In the genomic region with DNA sequence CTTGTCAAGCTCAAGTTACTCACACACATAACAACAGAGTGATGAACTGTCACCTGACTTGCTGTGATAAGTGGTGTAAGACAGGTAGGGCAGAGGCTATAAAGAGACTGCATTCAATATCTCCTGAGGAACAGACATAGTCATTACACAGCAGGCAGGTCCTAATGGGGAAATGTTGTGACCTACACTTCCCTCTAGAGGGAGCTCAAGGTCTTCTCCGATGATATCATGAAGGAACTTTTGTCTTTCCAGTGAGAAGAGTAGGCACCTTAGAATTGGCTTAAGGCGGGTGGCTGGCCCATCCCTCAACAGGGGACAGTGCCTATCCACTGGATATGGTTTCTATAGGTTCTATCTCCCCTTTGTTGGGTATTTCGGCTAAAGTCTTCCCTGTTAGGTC, we compare ENCODE assay signal across 8 mouse cellular contexts. TPM values are rescaled to one million over a fixed set of nuclear protein-coding genes. Genes with fewer than 3 reads are reported as not detected.
DNase-seq lines count a peak whose midpoint lies in the region; ATAC-seq and TF ChIP-seq lines count a peak whose summit lies in the region.

No protein-coding gene starts in this region.

- no peaks in the 10 kb centered on the region for H3K9me3 ChIP-seq in intestine, embryonic 16.5 days (ENCODE audit: control insufficient read depth, low read length)

- no peak overlapping the region for H3K27ac ChIP-seq in intestine, embryonic 16.5 days (ENCODE audit: low read length)
- no peak overlapping the region for H3K27ac ChIP-seq in spleen, adult 2 months (ENCODE audit: insufficient read depth, low read length)

- TF ChIP-seq CTCF in spleen, adult 2 months (IDR thresholded peaks at IDR 0.05; ENCODE audit: extremely low read depth, insufficient read depth, insufficient read length, insufficient replicate concordance), result peak; percentile 21; the same call in 1 of the 2 replicates

- intact Hi-C loops in left cerebral cortex, postnatal 14 days (cut with DNase I), result loop anchor here (1.0 kb wide), 1 partner anchor 60 kb away; no protein-coding TSS in a partner anchor

- no peak overlapping the region for H3K9ac ChIP-seq in intestine, embryonic 16.5 days (ENCODE audit: low read depth, low read length)

- H3K36me3 ChIP-seq in intestine, embryonic 16.5 days (ENCODE audit: control insufficient read depth, insufficient read depth, low read length), result no peaks in the 10 kb centered on the region
- H3K36me3 ChIP-seq in spleen, adult 2 months (ENCODE audit: control insufficient read depth, insufficient read depth, low read length), result no peaks in the 10 kb centered on the region

- ATAC-seq in intestine, embryonic 16.5 days, result peak; percentile 89

- H3K27me3 ChIP-seq in intestine, embryonic 16.5 days (replicated peaks; ENCODE audit: control insufficient read depth, insufficient read depth, low read length), result no peaks in the 10 kb centered on the region
- H3K27me3 ChIP-seq in spleen, adult 2 months (ENCODE audit: control insufficient read depth, insufficient read depth, low read length), result no peaks in the 10 kb centered on the region

- TF ChIP-seq POLR2A in spleen, adult 2 months (IDR thresholded peaks at IDR 0.05; ENCODE audit: low read depth, low read length), result no peak

- H3K4me2 ChIP-seq in intestine, embryonic 16.5 days (ENCODE audit: low read depth, low read length), result no peak overlapping the region

- no peak overlapping the region for H3K4me3 ChIP-seq in intestine, embryonic 16.5 days (ENCODE audit: low read length)
- no peak overlapping the region for H3K4me3 ChIP-seq in spleen, adult 2 months (ENCODE audit: extremely low read depth, insufficient read depth, insufficient read length)

- 17% methylated on average over 3 of the region's 3 CpGs for WGBS in intestine, embryonic 16.5 days
- 24% methylated on average over 3 of the region's 3 CpGs for WGBS in spleen, adult 2 months

- peak; percentile 38 to 54 for DNase-seq in urinary bladder, adult 18-20 months (ENCODE audit: low spot score in 2 of 2)
- no peak for DNase-seq in urinary bladder, postnatal 10 days (ENCODE audit: low spot score)
- peak; percentile 77 to 81 for DNase-seq in cerebellum, postnatal 14 days
- peak; percentile 78 for DNase-seq in gastrocnemius, adult 18-20 months (ENCODE audit: low spot score)
- DNase-seq in left cerebral cortex, postnatal 14 days (ENCODE audit: low spot score in 2 of 2), result peak; percentile 83 to 87
- DNase-seq in mesoderm, embryonic 11.5 days (ENCODE audit: low read depth, low spot score), result peak; percentile 71
- DNase-seq in spleen, adult 2 months (ENCODE audit: low read depth in 1 of 2, low spot score in 2 of 2), result peak; percentile 25 to 32

- H3K4me1 ChIP-seq in intestine, embryonic 16.5 days (ENCODE audit: control insufficient read depth, insufficient read depth, low read length), result no peaks in the 10 kb centered on the region
- H3K4me1 ChIP-seq in spleen, adult 2 months (ENCODE audit: control insufficient read depth, insufficient read depth, insufficient read length), result no peaks in the 10 kb centered on the region

RNA-seq across cellular contexts. Expression of gene Aldob, which starts 18.3 kb away (rescaled TPM):
- total RNA-seq in gastrocnemius, adult 18-20 months (2021), result 1 to 10 TPM in 1 of 2 experiments, under 1 TPM in 1; 0.62 to 1.4 TPM
- polyA plus RNA-seq in intestine, embryonic 16.5 days (2015; fragmentation: Nextera tagmentation; extraction: Ambion mirVana), result 572 and 696 TPM in 2 replicates
- total RNA-seq in left cerebral cortex, postnatal 14 days (2021), result 1 to 10 TPM in 1 of 2 experiments, under 1 TPM in 1; 0.72 to 1.4 TPM
- 0.13 and 1.1 TPM in 2 replicates for polyA plus RNA-seq in spleen, adult 2 months (2012; rRNA removed)

RNA-seq across cellular contexts. Expression of gene Tmem246, which starts 30.1 kb away (rescaled TPM):
- 10 to 100 TPM; 26.1 to 29.1 TPM for total RNA-seq in gastrocnemius, adult 18-20 months (2021)
- polyA plus RNA-seq in intestine, embryonic 16.5 days (2015; fragmentation: Nextera tagmentation; extraction: Ambion mirVana), result 21.5 and 22.6 TPM in 2 replicates
- 10 to 100 TPM; 66.9 to 68.1 TPM for total RNA-seq in left cerebral cortex, postnatal 14 days (2021)
- 5.5 and 9.7 TPM in 2 replicates for polyA plus RNA-seq in spleen, adult 2 months (2012; rRNA removed)

RNA-seq across cellular contexts. Expression of gene Zfp189, which starts 46.6 kb away (rescaled TPM):
- 1 to 10 TPM; 3.0 to 4.6 TPM for total RNA-seq in gastrocnemius, adult 18-20 months (2021)
- polyA plus RNA-seq in intestine, embryonic 16.5 days (2015; fragmentation: Nextera tagmentation; extraction: Ambion mirVana), result 4.4 and 4.8 TPM in 2 replicates
- total RNA-seq in left cerebral cortex, postnatal 14 days (2021), result 10 to 100 TPM in 1 of 2 experiments, 1 to 10 TPM in 1; 8.4 to 17.0 TPM
- polyA plus RNA-seq in spleen, adult 2 months (2012; rRNA removed), result 0.58 and 0.62 TPM in 2 replicates

RNA-seq across cellular contexts. Expression of gene Mrpl50, which starts 46.7 kb away (rescaled TPM):
- total RNA-seq in gastrocnemius, adult 18-20 months (2021), result 10 to 100 TPM; 29.8 to 31.2 TPM
- 90.7 and 98.9 TPM in 2 replicates for polyA plus RNA-seq in intestine, embryonic 16.5 days (2015; fragmentation: Nextera tagmentation; extraction: Ambion mirVana)
- total RNA-seq in left cerebral cortex, postnatal 14 days (2021), result 10 to 100 TPM; 28.3 to 31.0 TPM
- polyA plus RNA-seq in spleen, adult 2 months (2012; rRNA removed), result 1.2 and 1.4 TPM in 2 replicates
